Mouse (Mus musculus): ENCODE measurements around the gene Mcpt1.
"Not testable (repeated sequence)": the region's sequence is repeated elsewhere in the genome, so short reads cannot be mapped to it uniquely, and the experiment has no call there.

Gene Mcpt1

DNA sequence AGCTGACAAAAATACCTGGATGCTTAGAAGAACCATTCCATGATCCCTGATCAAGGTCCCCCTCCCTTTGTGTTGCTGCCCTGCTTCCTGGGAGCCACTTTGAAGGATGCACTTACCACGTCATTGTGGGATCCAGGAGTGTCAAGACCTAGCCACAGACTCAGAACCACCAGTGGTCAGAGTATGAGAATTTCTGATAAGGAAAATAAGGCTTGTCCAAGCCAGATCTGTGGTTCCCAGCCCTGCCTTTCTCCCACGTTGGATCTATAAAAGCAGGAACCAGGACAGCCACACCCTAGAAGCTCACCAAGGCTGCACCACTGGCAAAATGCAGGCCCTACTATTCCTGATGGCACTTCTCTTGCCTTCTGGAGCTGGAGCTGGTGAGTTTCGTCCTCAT is at the start of gene Mcpt1:
Gene Mcpt1 (plus strand): TSS at position 301 of the 400 bp plus-strand sequence.
- DNase-seq (ENCODE audit: low read depth, low spot score): not testable (repeated sequence)

DNA sequence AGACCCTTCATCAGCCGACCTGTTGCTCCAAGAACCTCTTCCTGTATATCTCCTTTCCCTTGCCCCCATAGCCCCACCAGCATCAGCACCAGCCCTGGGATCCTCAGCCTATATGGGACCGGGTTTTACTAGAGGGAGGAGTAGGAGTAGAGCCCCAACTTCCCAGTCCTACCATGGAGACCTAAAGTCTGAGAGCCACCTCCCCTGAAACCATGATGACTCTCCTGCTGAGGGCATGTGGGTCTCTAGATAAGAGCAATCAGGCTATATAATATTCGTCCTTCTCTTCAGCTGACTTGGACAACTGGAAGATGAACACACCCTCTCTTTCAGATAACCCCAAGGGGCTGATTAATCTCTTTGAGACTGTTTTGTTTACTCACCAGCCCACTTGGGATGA is 30.3 kb upstream of the Mcpt1 start:
- not testable (repeated sequence) for DNase-seq (ENCODE audit: low read depth, low spot score)

DNA sequence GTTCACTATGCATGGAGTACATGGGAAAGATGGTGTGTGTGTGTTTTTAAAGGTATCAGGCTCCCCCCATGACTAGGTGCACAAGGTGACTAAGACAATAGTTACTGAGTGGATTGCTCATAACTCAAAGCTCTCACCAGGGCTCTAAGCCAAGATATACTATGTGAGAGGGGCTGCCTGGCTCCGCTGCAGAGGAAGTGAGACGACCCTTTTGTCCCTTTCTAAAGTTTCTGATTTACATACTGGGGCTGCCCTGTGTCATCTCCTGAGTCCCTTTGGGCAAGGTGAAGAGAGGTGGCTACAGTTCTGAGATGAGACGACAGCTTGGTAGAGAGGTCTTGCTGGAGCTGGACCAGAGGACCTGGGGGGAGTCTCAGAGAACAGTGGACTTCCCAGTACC is 4.6 kb upstream of the Mcpt1 start:
- DNase-seq (ENCODE audit: low read depth, low spot score): no peak

DNA sequence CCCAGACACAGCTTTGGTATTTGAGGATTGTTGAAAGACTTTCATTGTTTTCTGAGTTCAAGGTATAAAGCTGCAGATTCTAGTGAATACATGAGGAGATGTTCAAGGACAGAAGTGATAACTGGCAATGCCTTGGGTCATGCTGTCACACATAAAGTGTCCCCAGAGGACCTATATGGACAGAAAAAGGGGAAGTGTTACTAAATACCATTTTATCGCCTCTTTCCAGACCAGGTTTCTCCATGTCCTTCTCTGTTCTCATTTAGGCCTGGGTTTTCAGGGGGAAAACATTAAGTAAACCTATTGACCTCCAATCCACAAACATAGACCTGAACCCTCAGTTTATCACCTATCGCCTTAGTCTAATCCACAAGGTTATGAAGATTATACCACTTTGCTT is 3.8 kb upstream of the Mcpt1 start:
- no peak for DNase-seq (ENCODE audit: low read depth, low spot score)

DNA sequence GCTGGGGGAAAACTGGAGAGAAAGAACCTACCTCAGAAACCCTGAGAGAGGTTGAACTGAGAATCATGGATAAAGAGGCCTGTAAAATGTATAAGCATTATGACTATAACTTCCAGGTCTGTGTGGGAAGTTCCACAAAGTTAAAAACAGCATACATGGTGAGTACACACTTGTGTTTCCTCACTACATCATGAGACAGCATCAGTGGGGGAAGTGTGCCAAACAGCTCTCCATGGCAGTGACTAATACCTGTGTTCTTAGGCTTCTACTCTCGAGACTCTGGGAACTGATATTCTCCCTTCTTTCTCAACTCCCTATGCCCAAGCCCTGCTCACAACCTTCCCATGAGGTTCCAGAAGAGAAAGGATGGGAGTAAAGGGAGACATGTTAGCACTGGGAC is 1.7 kb downstream of the Mcpt1 start:
- DNase-seq (ENCODE audit: low read depth, low spot score): no peak

DNA sequence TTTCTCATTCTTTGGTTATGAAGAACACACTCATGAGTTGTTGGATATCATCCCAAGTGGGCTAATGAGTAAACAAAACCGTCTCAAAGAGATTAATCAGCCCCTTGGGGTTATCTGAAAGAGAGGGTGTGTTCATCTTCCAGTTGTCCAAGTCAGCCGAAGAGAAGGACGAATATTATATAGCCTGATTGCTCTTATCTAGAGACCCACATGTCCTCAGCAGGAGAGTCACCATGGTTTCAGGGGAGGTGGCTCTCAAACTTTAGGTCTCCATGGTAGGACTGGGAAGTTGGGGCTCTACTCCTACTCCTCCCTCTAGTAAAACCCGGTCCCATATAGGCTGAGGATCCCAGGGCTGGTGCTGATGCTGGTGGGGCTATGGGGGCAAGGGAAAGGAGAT is 3.5 kb downstream of the Mcpt1 start:
- DNase-seq (ENCODE audit: low read depth, low spot score): not testable (repeated sequence)

DNA sequence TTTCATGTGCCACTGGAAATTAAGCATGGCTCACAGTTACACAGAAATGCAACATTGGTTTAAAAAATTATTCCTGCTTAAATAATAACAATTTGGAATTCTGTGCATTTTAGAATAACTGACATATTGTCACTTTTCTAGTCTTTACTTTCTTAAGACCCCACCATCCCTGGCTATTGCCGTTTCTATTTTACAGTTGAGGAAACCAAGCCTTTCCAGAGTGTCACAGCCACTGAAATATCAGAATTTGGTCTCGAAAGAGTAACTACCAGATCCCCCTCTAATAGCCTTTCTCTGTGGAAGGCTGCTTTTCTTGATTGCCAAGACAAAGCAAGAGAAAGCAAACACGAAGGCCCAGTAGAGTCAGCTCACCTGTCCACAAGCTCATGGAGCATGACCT is 12.6 kb downstream of the Mcpt1 start, which contains the start of gene Mcpt9:
Gene Mcpt9 (minus strand): TSS at position 101 of the 400 bp plus-strand sequence.
- DNase-seq (ENCODE audit: low read depth, low spot score): not testable (repeated sequence)

DNA sequence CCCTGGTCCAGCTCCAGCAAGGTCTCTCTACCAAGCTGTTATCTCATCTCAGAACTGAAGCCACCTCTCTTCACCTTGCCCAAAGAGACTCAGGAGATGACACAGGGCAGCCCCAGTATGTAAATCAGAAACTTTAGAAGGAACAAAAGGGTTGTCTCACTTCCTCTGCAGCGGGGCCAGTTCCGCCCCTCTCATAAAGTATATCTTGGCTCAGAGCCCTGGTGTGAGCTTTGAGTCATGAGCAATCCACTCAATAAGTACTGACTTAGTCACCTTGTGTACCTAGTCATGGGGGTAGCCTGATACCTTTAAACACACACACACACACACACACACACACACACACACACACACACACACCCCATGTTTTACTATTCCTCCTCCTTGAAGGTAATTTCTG is 16.7 kb downstream of the Mcpt1 start:
- DNase-seq (ENCODE audit: low read depth, low spot score): no peak

DNA sequence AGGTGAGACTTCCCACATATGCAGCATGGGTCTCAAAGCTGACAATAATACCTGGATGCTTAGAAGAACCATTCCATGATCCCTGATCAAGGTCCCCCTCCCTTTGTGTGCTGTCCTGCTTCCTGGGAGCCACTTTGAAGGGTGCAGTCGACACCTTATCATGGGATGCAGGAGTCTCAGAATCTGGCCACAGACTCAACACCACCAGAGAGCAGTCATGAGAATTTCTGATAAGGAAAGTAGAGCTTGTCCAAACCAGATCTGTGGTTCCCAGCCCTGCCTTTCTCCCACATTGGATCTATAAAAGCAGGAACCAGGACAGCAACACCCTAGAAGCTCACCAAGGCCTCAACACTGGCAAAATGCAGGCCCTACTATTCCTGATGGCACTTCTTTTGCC is 24.0 kb downstream of the Mcpt1 start, which contains the start of gene Mcpt2:
Gene Mcpt2 (plus strand): TSS at position 250 of the 400 bp plus-strand sequence.
- not testable (repeated sequence) for DNase-seq (ENCODE audit: low read depth, low spot score)

DNA sequence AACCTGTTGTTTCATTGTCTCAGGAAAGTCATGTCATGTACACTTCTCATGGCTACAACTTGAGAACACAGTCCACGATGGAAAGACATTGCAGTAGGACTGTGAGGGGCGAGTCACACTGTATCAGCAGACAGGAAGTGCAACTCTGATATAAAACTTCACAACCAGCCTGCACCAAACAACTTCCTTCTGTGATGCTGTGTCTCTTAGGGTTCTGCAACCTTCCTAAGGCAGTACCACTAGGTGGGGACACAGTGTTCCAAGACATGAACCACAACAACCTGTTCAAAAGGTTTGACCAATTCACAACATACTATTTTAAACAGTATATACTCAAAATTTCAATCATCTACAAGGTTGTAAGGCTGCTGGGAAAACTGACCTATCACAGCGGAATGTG is 37.6 kb downstream of the Mcpt1 start:
- no peak for DNase-seq (ENCODE audit: low read depth, low spot score)

DNA sequence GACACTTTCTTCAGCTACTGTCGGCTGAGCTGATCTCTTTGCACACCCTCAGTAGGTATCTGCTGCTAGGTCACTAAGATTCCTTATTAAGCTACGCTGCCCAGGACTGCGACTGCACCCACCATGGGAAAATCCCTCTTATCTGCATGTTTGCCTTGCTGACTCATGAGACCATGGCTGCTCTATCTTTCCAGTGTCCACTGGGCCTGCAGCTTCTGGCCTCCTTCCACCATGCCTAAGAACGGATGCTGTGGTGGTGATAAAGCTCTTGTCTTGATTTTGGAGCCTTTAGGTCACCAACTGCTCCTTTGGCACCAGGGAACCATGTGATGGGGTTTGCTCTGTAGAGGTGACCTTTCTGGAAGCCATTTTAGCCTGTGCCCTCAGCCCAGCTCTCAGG is 40.0 kb downstream of the Mcpt1 start:
- no peak for DNase-seq (ENCODE audit: low read depth, low spot score)

DNA sequence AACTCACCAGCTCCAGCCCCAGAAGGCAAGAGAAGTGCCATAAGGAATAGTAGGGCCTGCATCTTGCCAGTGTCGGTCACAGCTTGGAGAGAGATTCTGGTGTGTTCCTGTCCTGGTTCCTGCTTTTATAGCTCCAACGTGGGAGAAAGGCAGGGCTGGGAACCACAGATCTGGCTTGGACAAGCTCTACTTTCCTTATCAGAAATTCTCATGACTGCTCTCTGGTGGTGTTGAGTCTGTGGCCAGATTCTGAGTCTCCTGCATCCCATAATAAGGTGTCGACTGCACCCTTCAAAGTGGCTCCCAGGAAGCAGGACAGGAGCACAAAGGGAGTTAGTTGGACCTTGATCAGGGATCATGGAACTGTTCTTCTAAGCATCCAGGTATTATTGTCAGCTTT is 44.4 kb downstream of the Mcpt1 start, which contains the start of gene Mcpt4:
Gene Mcpt4 (minus strand): TSS at position 101 of the 400 bp plus-strand sequence.
- not testable (repeated sequence) for DNase-seq (ENCODE audit: low read depth, low spot score)

Measured in retina, postnatal 7 days (tissue).